Mouse (Mus musculus) left cerebral cortex, adult 2 months (tissue): ENCODE measurements around the gene Ppp4r3a. TPM values are rescaled to one million over a fixed set of nuclear protein-coding genes. Genes with fewer than 3 reads are reported as not detected.

ENCODE experiments used
- DNase-seq, 2 experiments: peaks; one replicate each; pipeline ENCODE4 v3.0.0; 2021 to 2022; ENCODE audit warnings: low spot score in 2 of 2, mixed read lengths in 1 of 2; ENCODE audit errors: extremely low spot score in 1 of 2
- H3K27ac ChIP-seq: fragments of 200-600 bp; 2 replicates; pipeline ENCODE4 v1.8.1; 2022
- H3K4me3 ChIP-seq: fragments of 200-600 bp; 2 replicates; pipeline ENCODE4 v1.8.1; 2022
- CTCF ChIP-seq: fragments of 200-600 bp; IDR thresholded peaks from 2 replicates; pipeline ENCODE4 v1.8.1; 2022; ENCODE audit warnings: antibody characterized with exemption, mild to moderate bottlenecking, moderate library complexity
- intact Hi-C: fragments of 180-260 bp; cut with DNase I; formaldehyde crosslinking; loops from one replicate; pipeline ENCODE4 v1.15.1; 2025
- total RNA-seq, 2 experiments: library from RNA; stranded (reverse); gene quantifications; 2 replicates each; pipeline ENCODE4 v1.2.3; 2021

Ppp4r3a gene
- total RNA-seq, 2 experiments from 2014 or later = 44.1 to 45.0 TPM

DNA sequence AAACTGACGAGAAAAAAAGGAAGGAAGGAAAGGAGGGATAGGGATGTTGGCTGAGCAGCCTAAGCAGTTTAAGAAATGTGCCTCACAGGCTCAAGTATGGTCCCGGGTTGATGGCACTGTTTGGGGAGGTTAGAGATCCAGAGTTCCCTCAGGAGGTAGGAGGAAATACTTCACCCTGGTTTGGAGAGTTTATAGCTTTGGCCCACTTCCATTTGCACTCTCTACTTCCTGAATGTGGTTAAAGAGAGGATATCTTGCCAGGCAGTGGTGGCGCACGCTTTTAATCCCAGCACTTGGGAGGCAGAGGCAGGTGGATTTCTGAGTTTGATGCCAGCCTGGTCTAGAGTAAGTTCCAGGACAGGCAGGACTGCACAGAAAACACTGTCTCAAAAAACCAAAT lies 74.3 kb downstream of the Ppp4r3a start:
- H3K4me3 ChIP-seq = no peak overlapping the region

DNA sequence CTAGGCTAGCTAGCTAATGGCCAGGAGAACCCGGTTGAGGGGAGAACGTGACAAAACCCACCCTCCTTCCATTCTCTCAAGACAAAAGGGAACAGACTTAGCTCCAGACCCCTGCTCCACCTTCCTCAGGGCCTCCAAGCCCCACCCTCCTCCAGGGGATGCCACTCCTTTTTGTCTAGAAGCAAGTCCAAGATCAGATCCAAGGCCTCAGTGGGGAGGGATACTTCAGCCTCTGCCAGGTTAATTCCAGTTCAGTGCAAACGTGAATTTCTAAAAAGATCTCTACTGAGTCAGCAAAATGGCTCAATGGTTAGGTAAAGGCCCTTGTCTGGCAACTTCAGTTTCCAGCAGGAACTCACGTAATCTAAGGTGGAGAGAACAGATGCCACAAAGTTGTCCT lies 74.9 kb downstream of the Ppp4r3a start:
- intact Hi-C loops = loop anchor here (2.0 kb wide), 1 partner anchor 18 kb away; no protein-coding TSS in a partner anchor
- DNase-seq = no peak
- Histone ChIP-seq H3K27ac (peak overlapping the region; percentile 61), H3K4me3 (no peak overlapping the region)
- TF ChIP-seq CTCF = no peak

More for the DNA sequence above, 74.3 kb downstream of the Ppp4r3a start:
- DNase-seq = no peak
- TF ChIP-seq CTCF = no peak
- H3K27ac ChIP-seq = no peak overlapping the region
- intact Hi-C loops = loop anchor here (2.0 kb wide), 1 partner anchor 18 kb away; no protein-coding TSS in a partner anchor

DNA sequence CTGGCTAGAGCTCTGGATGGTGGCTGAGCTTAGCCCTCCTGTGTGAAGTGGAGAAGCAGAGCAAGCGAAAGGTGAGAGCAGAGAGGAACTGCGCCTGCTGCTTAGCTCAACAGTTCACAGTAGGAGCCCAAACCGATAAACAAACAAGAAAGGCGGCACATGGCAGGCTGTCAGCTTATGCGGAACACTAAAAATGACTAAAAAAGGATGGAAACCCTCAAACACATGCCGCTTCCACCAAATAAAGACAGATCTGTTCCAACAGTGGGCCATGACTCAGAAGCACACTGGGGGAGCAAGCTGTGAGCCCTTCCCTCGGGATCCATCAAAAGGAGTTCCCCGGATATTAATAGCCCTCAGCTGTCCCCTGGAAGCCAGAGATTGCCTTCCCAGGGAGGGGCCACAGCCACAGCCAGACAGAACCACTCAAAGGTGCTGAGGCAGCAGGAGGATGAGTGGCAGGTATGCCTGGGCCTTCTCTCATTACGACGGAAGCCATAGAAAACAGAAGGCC lies 75.5 kb downstream of the Ppp4r3a start:
- no peak for TF ChIP-seq CTCF
- DNase-seq = peak; percentile 51 to 64
- Histone ChIP-seq H3K27ac (peak overlapping the region; percentile 61), H3K4me3 (no peak overlapping the region)
- intact Hi-C loops = loop anchor here (2.0 kb wide), 1 partner anchor 19 kb away; no protein-coding TSS in a partner anchor

DNA sequence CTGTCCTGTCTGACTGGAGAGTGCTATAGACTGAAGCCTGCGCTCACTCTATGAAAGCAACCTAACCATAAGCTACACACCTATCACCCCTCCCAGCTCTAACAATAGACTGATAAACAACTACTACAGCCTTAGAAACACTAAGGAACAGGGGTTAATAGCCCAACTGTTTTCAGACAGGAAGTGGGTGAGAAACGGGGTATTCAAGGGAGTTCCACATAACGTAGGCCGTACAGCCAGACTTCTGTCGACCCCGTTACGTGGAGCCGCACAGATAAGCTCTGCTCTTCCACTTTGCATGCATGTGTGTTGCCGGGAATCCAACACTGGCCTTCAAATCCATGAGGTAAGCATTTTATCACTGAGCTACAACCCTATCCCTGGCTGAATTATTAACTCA lies 76.1 kb downstream of the Ppp4r3a start:
- Histone ChIP-seq H3K27ac (no peak overlapping the region), H3K4me3 (no peak overlapping the region)
- no peak for DNase-seq
- intact Hi-C loops = no loop called here
- no peak for TF ChIP-seq CTCF

DNA sequence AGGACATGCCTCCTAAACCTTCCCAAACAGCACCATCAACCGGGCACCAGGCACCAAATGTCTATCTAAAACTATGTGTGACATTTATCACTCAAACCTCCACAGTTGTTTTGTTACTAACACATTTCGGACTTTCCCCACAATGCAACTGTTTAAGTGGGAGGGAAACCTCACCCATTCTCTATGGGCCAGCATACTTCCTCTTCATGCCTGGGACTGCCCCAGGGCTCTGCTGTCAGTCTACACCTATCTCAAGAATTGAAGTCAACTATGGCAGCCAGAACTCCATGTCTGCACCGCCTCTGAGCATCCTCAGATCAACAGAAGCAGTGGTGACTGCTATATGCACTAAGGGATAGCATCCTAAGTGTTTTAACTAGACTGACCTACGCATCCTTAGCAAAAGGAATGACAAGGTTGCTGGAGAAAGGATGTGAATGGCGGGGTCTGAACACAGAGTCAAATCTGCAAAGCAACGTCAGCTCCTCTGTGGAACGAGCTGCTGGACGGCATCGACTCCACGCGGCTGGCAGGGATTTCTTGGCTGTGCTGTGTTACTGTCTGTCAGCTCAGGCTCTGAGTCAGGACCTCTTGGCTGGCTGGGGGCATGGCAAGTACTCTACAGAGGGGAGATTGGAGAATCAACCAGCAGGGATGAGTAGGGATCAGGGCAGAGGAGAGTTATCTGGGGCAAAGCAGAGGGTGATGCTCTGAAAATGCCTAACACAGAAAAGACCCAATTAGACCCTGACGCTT lies 77.7 kb downstream of the Ppp4r3a start:
- H3K4me3 ChIP-seq = no peak overlapping the region
- intact Hi-C loops = no loop called here
- H3K27ac ChIP-seq = no peak overlapping the region
- TF ChIP-seq CTCF = no peak
- DNase-seq = no peak

DNA sequence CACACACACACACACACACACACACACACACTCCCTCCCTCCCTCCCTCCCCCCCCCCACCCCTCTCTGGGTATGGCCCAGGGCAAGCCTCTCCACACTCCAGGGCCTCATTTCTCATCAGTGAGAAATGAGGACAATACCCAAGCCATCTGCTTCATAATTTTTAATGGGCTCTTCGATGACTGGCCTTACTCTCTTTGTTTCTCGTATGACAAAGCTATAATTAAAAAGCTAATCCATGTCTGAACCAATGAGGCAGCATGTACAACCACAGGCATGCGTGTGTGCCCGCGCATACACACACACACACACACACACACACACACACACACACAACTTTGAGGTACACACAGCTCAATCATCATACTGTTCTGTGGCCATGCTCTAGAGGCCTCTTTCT lies 78.5 kb downstream of the Ppp4r3a start:
- no peak for TF ChIP-seq CTCF
- Histone ChIP-seq H3K27ac (no peak overlapping the region), H3K4me3 (no peak overlapping the region)
- intact Hi-C loops = no loop called here
- DNase-seq = no peak

DNA sequence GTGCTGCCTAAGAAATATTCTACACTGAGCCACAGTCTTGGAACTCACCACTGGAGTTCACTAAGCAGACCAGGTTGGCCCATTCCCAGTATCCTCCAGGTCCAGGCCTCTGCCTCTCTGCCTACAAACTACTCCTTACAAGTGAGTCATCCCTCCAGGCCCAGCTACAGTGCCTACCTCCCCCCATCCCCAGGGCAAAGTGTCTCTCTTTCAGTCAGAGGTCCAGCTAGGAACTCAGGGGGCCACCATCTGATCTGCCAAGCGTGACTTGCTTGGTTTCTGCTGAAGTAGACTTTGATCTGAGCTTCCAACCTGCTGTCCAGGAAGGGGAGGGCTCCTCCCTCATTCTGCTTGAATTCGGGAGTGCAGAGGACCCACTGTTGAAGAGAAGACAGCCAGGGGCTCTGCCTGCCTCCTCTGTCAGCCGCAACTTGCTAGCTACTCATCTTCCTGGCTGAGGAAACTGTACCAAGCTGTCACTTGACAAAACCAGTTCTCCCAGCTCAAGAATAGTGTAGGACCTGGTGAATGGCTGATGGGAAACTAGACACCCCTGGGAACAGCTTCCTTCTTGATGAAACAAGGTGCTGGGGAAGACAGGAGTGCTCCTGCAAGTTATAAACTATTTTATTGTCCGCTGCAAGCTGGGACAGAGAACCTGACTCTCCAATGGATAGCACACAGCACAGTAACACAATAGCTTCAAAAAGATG lies 80.5 kb downstream of the Ppp4r3a start:
- no peak for TF ChIP-seq CTCF
- no peak for DNase-seq
- Histone ChIP-seq H3K4me3 (no peak overlapping the region), H3K27ac (no peak overlapping the region)
- intact Hi-C loops = no loop called here

DNA sequence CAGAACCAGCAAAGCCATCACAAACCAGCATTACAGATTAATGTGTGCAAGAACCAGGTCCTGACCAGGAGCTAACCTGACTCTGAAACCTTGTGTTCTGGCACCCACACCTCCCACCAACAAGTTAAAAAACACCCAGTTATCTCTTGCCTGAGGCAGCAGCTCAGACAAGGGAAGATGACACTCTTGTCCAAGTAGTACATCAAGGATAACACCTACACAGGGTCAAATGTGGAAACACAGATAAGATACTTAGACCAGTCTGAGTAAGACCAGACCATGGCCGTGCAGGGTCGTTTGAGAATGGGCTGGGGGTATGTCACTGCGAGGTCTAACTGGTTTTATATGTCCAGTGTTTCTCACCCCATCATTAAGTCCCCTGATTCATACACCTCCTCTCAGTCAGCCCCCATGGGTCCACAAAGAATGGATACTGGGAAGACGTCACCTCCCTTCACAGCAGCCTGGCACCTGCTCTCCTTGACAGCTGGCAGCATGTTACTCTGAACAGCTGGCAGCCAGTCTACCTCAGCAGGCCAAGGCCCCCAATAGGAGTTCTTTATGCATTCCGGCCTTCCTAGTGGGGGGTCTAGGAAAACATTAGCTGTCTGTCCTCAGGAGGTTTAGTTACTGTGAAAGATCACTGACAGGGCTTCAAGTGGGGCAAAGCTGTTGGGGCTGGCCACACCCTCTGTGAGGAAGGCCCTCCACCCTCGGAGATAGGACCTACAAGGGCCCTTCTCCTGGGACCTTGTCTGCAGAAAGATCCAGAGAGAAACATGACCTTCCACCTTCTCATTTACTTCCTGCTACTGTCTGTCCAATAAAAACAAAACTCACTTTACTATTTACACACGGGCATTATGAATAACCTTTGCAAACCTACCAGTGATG lies 84.2 kb downstream of the Ppp4r3a start:
- no peak overlapping the region for H3K4me3 ChIP-seq
- intact Hi-C loops = no loop called here
- no peak for DNase-seq

DNA sequence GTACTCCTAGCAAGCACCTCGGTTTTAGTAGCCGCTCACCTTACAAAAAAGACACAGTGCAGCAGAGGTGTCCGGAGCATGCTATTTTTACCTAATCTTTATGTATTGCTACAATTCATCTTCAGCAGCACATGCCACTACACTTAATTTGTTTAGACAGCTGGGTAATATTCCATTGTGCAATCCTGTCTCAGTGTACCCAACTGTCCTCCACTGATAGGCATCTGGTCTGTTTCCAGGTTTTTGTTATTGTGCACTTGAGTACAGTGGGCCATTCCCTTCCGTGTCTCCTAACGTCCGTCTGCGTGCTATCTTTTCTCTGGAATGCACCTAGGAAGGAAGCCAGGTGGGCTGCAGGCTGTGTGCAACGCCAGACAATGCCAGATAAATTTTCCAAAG lies 84.9 kb downstream of the Ppp4r3a start:
- Histone ChIP-seq H3K27ac (no peak overlapping the region), H3K4me3 (no peak overlapping the region)
- no peak for DNase-seq
- intact Hi-C loops = no loop called here
- no peak for TF ChIP-seq CTCF

More for the DNA sequence above, 84.2 kb downstream of the Ppp4r3a start:
- no peak overlapping the region for H3K27ac ChIP-seq
- no peak for TF ChIP-seq CTCF

DNA sequence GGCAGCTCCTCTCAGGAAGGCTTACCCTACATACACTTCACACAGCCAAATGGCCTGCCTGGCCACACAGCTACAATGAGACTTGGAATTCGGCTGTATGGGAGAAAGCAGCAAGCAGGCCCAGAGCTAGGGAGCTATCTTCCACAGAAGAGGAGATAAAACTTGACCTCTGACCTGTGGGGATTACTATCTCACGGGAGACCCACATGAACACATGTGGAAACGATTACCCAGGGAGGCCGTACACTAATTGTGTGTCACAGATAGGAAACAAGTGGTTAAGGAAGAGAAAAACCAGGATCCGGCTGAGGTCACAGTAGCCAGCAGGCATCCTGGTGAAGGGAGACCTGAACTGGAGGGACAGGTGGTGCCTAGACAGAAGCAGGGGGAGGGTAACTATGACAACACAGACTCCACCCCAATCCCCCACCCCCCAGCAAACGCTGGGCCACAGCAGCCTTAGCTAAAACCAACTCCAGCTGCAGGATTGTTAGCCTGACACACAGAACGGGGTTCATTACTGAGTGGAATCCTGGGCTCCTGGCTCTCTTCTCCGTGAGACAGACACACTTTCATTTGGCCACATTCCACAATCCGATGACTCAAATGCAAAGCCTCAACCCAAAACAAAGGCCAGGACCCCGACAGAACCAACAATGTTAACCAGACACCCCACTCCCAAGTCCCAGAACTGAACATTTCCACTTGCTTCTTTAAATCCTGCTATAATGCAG lies 85.5 kb downstream of the Ppp4r3a start:
- Histone ChIP-seq H3K4me3 (no peak overlapping the region), H3K27ac (no peak overlapping the region)
- intact Hi-C loops = no loop called here
- no peak for DNase-seq
- no peak for TF ChIP-seq CTCF

DNA sequence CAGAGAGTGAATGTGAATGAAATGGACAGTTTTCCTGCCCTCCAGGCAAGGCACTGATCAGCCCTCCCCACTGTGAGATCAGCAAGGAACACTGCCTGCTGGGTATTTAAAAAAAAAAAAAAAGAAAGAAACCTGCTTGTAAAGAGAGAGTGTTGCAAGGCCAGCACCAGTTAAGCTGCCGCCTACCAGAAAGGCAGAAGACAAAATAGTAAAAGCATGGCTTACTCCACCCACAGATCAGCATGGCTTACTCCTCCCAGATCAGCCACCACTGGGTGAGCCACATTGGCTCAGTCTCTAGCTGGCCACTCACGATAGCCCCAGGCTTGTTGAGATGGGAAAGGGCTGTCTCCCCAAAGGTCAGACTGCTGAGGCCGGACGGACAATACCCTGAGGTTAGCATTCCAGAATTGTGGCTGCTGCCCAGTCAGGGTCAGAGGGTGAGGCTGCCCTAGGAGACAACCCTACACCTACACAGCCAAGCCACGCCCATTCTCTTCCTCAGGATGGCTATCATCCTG lies 87.1 kb downstream of the Ppp4r3a start:
- no peak for TF ChIP-seq CTCF
- peak overlapping the region; percentile 65; the same call in 1 of the 2 replicates for H3K27ac ChIP-seq

More for the DNA sequence above, 87.1 kb downstream of the Ppp4r3a start:
- DNase-seq = peak in 1 of 2 experiments; percentile 27
- H3K4me3 ChIP-seq = no peak overlapping the region
- intact Hi-C loops = no loop called here
